Mouse (Mus musculus): ENCODE data around the gene Car12.

Car12 gene

GRCm38 (mm10) chr9:66710626-66711025 is 2.9 kb upstream of the Car12 start:
- no peak for DNase-seq (ENCODE audit: low read depth)

- DNase-seq (ENCODE audit: low read depth), result no peak
Measured at GRCm38 (mm10) chr9:66714022-66714515, 583 bp downstream of the Car12 start.

- DNase-seq (ENCODE audit: low read depth), result no peak
Measured at GRCm38 (mm10) chr9:66715361-66715760, 1.9 kb downstream of the Car12 start.

GRCm38 (mm10) chr9:66716533-66716932 is 3.0 kb downstream of the Car12 start:
- no peak for DNase-seq (ENCODE audit: low read depth)

- DNase-seq (ENCODE audit: low read depth), result no peak
Measured at GRCm38 (mm10) chr9:66720686-66721450, 7.4 kb downstream of the Car12 start.

- DNase-seq (ENCODE audit: low read depth), result no peak
Measured at GRCm38 (mm10) chr9:66722187-66722868, 8.8 kb downstream of the Car12 start.

GRCm38 (mm10) chr9:66722869-66723272 is 9.4 kb downstream of the Car12 start:
- no peak for DNase-seq (ENCODE audit: low read depth)

GRCm38 (mm10) chr9:66725591-66725990 is 12.1 kb downstream of the Car12 start:
- DNase-seq (ENCODE audit: low read depth), result no peak

GRCm38 (mm10) chr9:66727333-66727732 is 13.8 kb downstream of the Car12 start:
- no peak for DNase-seq (ENCODE audit: low read depth)

- DNase-seq (ENCODE audit: low read depth), result no peak
Measured at GRCm38 (mm10) chr9:66730556-66730955, 17.1 kb downstream of the Car12 start.

- no peak for DNase-seq (ENCODE audit: low read depth)
Measured at GRCm38 (mm10) chr9:66731284-66731683, 17.8 kb downstream of the Car12 start.

- DNase-seq (ENCODE audit: low read depth), result no peak
Measured at GRCm38 (mm10) chr9:66732791-66733691, 19.6 kb downstream of the Car12 start.

- no peak for DNase-seq (ENCODE audit: low read depth)
Measured at GRCm38 (mm10) chr9:66734568-66734967, 21.1 kb downstream of the Car12 start.

- no peak for DNase-seq (ENCODE audit: low read depth)
Measured at GRCm38 (mm10) chr9:66735122-66735521, 21.6 kb downstream of the Car12 start.

GRCm38 (mm10) chr9:66736016-66736415 is 22.5 kb downstream of the Car12 start:
- DNase-seq (ENCODE audit: low read depth), result no peak

- no peak for DNase-seq (ENCODE audit: low read depth)
Measured at GRCm38 (mm10) chr9:66736551-66736950, 23.1 kb downstream of the Car12 start.

GRCm38 (mm10) chr9:66739516-66739915 is 26.0 kb downstream of the Car12 start:
- DNase-seq (ENCODE audit: low read depth), result no peak

- DNase-seq (ENCODE audit: low read depth), result no peak
Measured at GRCm38 (mm10) chr9:66744531-66744930, 31.0 kb downstream of the Car12 start.

GRCm38 (mm10) chr9:66748390-66748789 is 34.9 kb downstream of the Car12 start:
- no peak for DNase-seq (ENCODE audit: low read depth)

GRCm38 (mm10) chr9:66752849-66753248 is 39.4 kb downstream of the Car12 start:
- no peak for DNase-seq (ENCODE audit: low read depth)

- DNase-seq (ENCODE audit: low read depth), result no peak
Measured at GRCm38 (mm10) chr9:66760991-66761390, 47.5 kb downstream of the Car12 start.

GRCm38 (mm10) chr9:66768721-66769120 is 55.2 kb downstream of the Car12 start:
- DNase-seq (ENCODE audit: low read depth), result no peak

Data from c-Kit-positive CD71-positive TER-119-negative erythroid progenitor cells, embryonic 14.5 days (primary cell).